Mouse (Mus musculus) ovary, adult 18-20 months (tissue): ENCODE data around the gene Mbd3l2.
A peak's percentile ranks its signal among the peaks of the same experiment; 100 is the strongest.
"Not testable (repeated sequence)": the region's sequence is repeated elsewhere in the genome, so short reads cannot be mapped to it uniquely, and the experiment has no call there.

Experiments used
- DNase-seq: peaks from one replicate; pipeline ENCODE4 v3.0.0; 2022; ENCODE audit warnings: low spot score, mixed read lengths

Gene Mbd3l2

GRCm38 (mm10) chr9:18430354-18430753 is at the start of gene Mbd3l2:
TSS of gene Mbd3l2 (plus strand) at chr9:18430654.
- DNase-seq, result no peak

GRCm38 (mm10) chr9:18385782-18386181 is 44.7 kb upstream of the Mbd3l2 start:
- DNase-seq, result peak; percentile 13

GRCm38 (mm10) chr9:18399629-18400028 is 30.8 kb upstream of the Mbd3l2 start:
- DNase-seq, result no peak

- DNase-seq, result not testable (repeated sequence)
These were observed 27.6 kb upstream of the Mbd3l2 start, which contains the start of gene Naalad2 for GRCm38 (mm10) chr9:18402895-18403294. TSS of gene Naalad2 (minus strand) at chr9:18402995.

- no peak for DNase-seq
These were observed 26.3 kb upstream of the Mbd3l2 start, which contains the start of gene Ubtfl1 for GRCm38 (mm10) chr9:18404118-18404517. TSS of gene Ubtfl1 (plus strand) at chr9:18404418.

GRCm38 (mm10) chr9:18412371-18412770 is 18.1 kb upstream of the Mbd3l2 start:
- not testable (repeated sequence) for DNase-seq

DNA sequence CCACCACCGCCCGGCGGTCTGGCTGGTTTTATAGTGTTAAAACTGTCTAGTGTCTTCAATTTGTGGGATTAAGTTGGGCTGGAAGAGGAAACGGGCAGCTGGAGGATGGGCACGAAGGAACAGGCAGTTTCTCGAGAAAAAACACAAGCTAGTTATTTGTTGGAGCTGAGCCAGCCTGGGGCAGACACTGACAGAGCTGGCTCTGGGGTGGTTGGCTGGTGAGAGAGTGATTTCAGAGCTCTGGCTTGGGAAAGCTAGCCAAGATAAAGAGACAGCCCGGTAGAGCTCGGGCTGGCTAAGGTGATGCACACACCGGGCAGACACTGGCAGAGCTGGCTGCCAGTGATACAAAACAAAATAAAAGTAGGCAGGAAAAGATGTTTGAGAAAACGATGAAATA is 1.2 kb downstream of the Mbd3l2 start:
- peak; percentile 17 for DNase-seq

DNA sequence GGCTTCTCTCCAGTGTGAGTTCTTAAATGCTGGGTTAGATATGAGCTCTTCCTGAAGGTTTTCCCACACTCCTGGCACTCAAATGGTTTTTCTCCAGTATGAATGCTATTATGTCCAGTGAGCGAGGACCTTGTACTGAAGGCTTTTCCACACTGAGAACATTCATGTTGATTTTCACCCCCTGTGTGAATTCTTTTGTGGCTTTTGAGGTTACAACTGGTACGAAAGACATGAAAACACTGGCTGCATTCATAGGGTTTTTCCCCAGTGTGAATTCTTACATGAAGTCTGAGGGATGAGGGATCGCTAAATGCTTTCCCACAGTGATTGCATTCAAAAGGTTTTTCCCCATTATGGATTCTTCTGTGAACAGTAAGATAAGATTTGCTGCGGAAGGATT is 26.1 kb downstream of the Mbd3l2 start:
- no peak for DNase-seq

DNA sequence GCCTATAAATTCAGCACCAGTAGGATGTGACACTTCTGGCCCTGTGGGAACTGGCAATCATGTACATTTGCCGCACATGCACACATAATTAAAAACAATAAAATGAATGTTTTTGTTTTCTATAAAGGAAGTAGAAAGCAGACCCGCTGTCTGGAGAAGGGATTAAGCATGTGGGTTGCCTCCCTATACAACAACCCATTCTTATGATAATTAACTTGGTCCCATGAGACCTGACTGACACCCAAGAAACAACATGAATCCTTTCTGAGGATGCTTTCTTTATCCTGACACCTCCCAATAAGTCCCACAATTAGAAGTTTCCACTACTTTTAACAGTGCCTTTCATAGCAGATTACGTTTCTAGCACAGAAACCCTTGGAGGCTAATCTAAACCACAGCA is 36.9 kb downstream of the Mbd3l2 start:
- DNase-seq, result no peak

DNA sequence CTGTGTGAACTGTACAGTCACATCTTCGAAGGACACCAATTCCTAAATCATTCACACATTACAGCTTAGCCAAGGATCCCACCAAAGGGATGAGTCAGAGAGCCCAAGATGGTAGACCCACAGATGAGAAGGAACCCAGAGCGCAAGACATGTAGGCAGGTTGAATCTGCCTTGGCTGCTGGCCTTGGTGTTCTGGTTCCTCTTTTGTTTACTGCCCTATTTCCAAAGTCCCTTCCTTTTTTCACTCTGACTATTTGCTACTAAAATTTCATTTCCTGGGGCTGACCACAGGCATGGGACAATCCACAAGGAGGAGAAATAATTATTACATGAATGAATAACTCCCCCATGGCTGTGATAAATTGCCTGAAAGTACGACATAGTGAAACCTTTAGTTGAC is 37.6 kb downstream of the Mbd3l2 start:
- no peak for DNase-seq

GRCm38 (mm10) chr9:18473324-18474128 is 43.1 kb downstream of the Mbd3l2 start:
- DNase-seq, result peak; percentile 59

DNA sequence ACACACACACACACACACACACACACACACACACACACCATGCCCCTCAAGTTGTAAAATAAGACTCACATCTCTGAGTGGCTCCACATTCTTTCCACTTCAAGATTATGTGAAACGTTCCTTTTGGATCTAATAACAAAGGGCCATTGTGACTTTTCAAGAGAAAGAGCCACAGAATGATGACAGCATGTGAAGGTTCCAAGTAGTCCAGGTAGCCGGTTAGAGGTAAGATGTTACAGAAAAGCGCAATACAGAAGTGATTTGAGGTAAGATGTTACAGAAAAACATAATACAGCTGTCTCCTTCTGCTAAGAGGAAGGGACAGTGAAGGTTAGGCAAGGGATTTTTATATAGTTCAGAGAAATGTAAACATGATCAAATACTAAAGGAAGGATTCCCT is 47.7 kb downstream of the Mbd3l2 start, which contains the start of the genes Zfp558 and Mbd3l1:
Gene Zfp558, minus strand, starts transcription at position 101 of the 400 bp plus-strand sequence.
Gene Mbd3l1, plus strand, starts transcription at position 192 of the 400 bp plus-strand sequence.
- no peak for DNase-seq
